Mouse (Mus musculus) gastrocnemius, postnatal 10 days (tissue): ENCODE measurements around the gene Vcp. TPM values are rescaled to one million over a fixed set of nuclear protein-coding genes. Genes with fewer than 3 reads are reported as not detected.

Experiments
- DNase-seq: peaks from one replicate; pipeline ENCODE4 v3.0.0; 2021; ENCODE audit warnings: mixed read lengths
- total RNA-seq, 2 experiments: library from RNA; stranded (reverse); gene quantifications; 2 replicates each; pipeline ENCODE4 v1.2.3; 2021

Vcp gene
- total RNA-seq, 2 experiments from 2014 or later: 270 to 274 TPM

GRCm38 (mm10) chr4:42972952-42973351, 27.4 kb downstream of the Vcp start:
- DNase-seq: no peak

- DNase-seq: no peak
Measured at GRCm38 (mm10) chr4:42969304-42969703, 31.0 kb downstream of the Vcp start, which contains the start of gene 1700022I11Rik. Gene 1700022I11Rik, plus strand, starts transcription at chr4:42969604.

GRCm38 (mm10) chr4:42965039-42965719, 35.1 kb downstream of the Vcp start:
- no peak for DNase-seq

GRCm38 (mm10) chr4:42963480-42963879, 36.8 kb downstream of the Vcp start:
- no peak for DNase-seq

GRCm38 (mm10) chr4:42961592-42961991, 38.7 kb downstream of the Vcp start:
- peak; percentile 50 for DNase-seq

GRCm38 (mm10) chr4:42959382-42959781, 40.9 kb downstream of the Vcp start:
- no peak for DNase-seq

GRCm38 (mm10) chr4:42958942-42959341, 41.4 kb downstream of the Vcp start:
- no peak for DNase-seq

- DNase-seq: no peak
Measured at GRCm38 (mm10) chr4:42957979-42958378, 42.3 kb downstream of the Vcp start.

- no peak for DNase-seq
Measured at GRCm38 (mm10) chr4:42957306-42957705, 43.0 kb downstream of the Vcp start.

GRCm38 (mm10) chr4:42956581-42956980, 43.7 kb downstream of the Vcp start:
- no peak for DNase-seq

GRCm38 (mm10) chr4:42955200-42955599, 45.1 kb downstream of the Vcp start:
- no peak for DNase-seq

- peak; percentile 88 for DNase-seq
Measured at GRCm38 (mm10) chr4:42954297-42954696, 46.0 kb downstream of the Vcp start.

- peak; percentile 76 for DNase-seq
Measured at GRCm38 (mm10) chr4:42953435-42954094, 46.7 kb downstream of the Vcp start.

GRCm38 (mm10) chr4:42952563-42952962, 47.7 kb downstream of the Vcp start:
- peak; percentile 68 for DNase-seq

GRCm38 (mm10) chr4:42951206-42952195, 48.8 kb downstream of the Vcp start:
- DNase-seq: no peak

- DNase-seq: peak; percentile 91
Measured at GRCm38 (mm10) chr4:42950065-42950558, 50.2 kb downstream of the Vcp start.

GRCm38 (mm10) chr4:42949676-42950051, 50.6 kb downstream of the Vcp start, which contains the start of gene Dnajb5:
Gene Dnajb5, plus strand, starts transcription at chr4:42949814.
- DNase-seq: peak; percentile 95

GRCm38 (mm10) chr4:42949051-42949675, 51.1 kb downstream of the Vcp start:
- DNase-seq: no peak

GRCm38 (mm10) chr4:42948527-42948926, 51.8 kb downstream of the Vcp start:
- no peak for DNase-seq

- no peak for DNase-seq
Measured at GRCm38 (mm10) chr4:42946733-42947290, 53.5 kb downstream of the Vcp start.

GRCm38 (mm10) chr4:42945952-42946351, 54.4 kb downstream of the Vcp start:
- DNase-seq: peak; percentile 60

- DNase-seq: no peak
Measured at GRCm38 (mm10) chr4:42945445-42945844, 54.9 kb downstream of the Vcp start.
